Mouse (Mus musculus) spleen, adult 10 weeks (tissue): ENCODE results near the gene Olfr1356. TPM values are rescaled to one million over a fixed set of nuclear protein-coding genes. Genes with fewer than 3 reads are reported as not detected.

Source experiments
- polyA plus RNA-seq: library from polyadenylated mRNA; stranded (reverse); fragments of 350-450 nt; fragmentation: Illumina TruSeq; extraction: RNeasy Lipid Tissue Mini Kit (QIAGEN cat#74804); gene quantifications from one replicate; pipeline ENCODE4 v1.2.3, GENCODE M21; 2015; ENCODE audit warnings: low replicate concordance; ENCODE audit not compliant: insufficient read depth

The Olfr1356 gene
- not detected for polyA plus RNA-seq

GRCm38 (mm10) chr10:78852066-78852465, at the start of gene Olfr1356:
Olfr1356 (minus strand) TSS chr10:78852166.

GRCm38 (mm10) chr10:78875240-78875639, 23.3 kb upstream of the Olfr1356 start, which contains the start of gene Olfr1355:
Olfr1355 (plus strand) TSS chr10:78875540.

Other genes with a start within 250 kb of the Olfr1356 start
- not detected for gene Olfr1357, start 234.1 kb downstream of the Olfr1356 start, polyA plus RNA-seq
- gene Casp14, start 133.9 kb downstream of the Olfr1356 start, polyA plus RNA-seq = not detected
- gene Ccdc105, start 99.1 kb downstream of the Olfr1356 start, polyA plus RNA-seq = not detected
- gene Slc1a6, start 71.7 kb downstream of the Olfr1356 start, polyA plus RNA-seq = not detected
- gene Olfr1355, start 23.4 kb upstream of the Olfr1356 start, polyA plus RNA-seq = not detected
- gene Olfr1354, start 61.0 kb upstream of the Olfr1356 start, polyA plus RNA-seq = not detected
- gene Olfr8, start 98.5 kb upstream of the Olfr1356 start, polyA plus RNA-seq = not detected
- gene Olfr1353, start 111.1 kb upstream of the Olfr1356 start, polyA plus RNA-seq = not detected
- not detected for gene Olfr1352, start 128.9 kb upstream of the Olfr1356 start, polyA plus RNA-seq
- not detected for gene Olfr1351, start 160.3 kb upstream of the Olfr1356 start, polyA plus RNA-seq
- not detected for gene Olfr57, start 176.6 kb upstream of the Olfr1356 start, polyA plus RNA-seq
- 28.6 TPM for gene 2610008E11Rik, start 245.4 kb upstream of the Olfr1356 start, polyA plus RNA-seq